Mouse (Mus musculus) liver, adult 2 months (tissue): ENCODE measurements around the gene Paqr5.

Source experiments
- CTCF ChIP-seq: fragments of 200-500 bp; IDR thresholded peaks from 2 replicates; pipeline ENCODE4 v1.5.1; 2011; ENCODE audit warnings: low read depth, low read length, control low read depth
- POLR2A ChIP-seq: fragments of 200-500 bp; IDR thresholded peaks from 2 replicates; pipeline ENCODE4 v1.6.1; 2011; ENCODE audit warnings: low read length, control low read depth; ENCODE audit not compliant: insufficient read depth; ENCODE audit errors: extremely low read depth

GRCm38 (mm10) chr9:61960753-61961152 lies 65.9 kb downstream of the Paqr5 start:
- no peak for TF ChIP-seq CTCF
- no peak for TF ChIP-seq POLR2A
